In the genomic region with DNA sequence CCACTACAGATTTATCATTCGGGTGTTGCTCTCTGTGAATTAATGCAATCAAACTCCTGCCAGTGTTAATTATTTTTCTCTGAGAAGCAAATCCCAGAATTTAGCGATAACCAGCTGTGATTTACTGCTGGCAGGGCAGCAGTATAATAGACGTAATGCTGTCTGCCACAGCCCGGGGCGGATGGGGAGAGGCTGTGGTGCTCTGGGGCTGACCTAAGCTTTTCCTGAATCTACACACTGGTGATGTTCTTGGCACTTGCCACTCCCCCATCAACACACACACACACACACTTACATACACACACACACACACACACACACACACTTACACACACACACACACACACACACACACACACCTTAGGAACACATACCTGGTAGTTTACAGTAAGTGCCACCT, we compare ENCODE assay signal across 18 mouse cellular contexts.
DNase-seq lines count a peak whose midpoint lies in the region; ATAC-seq and TF ChIP-seq lines count a peak whose summit lies in the region.
"Had no signal": no experiment of that assay in that cellular context is flagged by ENCODE, and none has a peak within 500 bp of the region (broad histone marks: within the 10 kb centered on the region; RNA-seq: fewer than 3 reads in every experiment).

No protein-coding gene starts in this region.

- H3K27ac ChIP-seq in kidney, embryonic 14.5 days (ENCODE audit: low read depth, low read length): no peak overlapping the region
- H3K27ac ChIP-seq in kidney, adult 2 months (ENCODE audit: insufficient read depth, low read depth, low read length): no peak overlapping the region
- H3K27ac ChIP-seq in kidney, embryonic 16.5 days (ENCODE audit: low read length): no peak overlapping the region; the same call in 1 of the 2 replicates
- H3K27ac ChIP-seq in midbrain, embryonic 10.5 days (replicated peaks): no peak overlapping the region
- H3K27ac ChIP-seq: embryonic facial prominence, embryonic 10.5 days; embryonic facial prominence, embryonic 12.5 days; forebrain, embryonic 13.5 days; forebrain, embryonic 15.5 days had no signal

- no peaks in the 10 kb centered on the region for H3K27me3 ChIP-seq in kidney, embryonic 14.5 days (ENCODE audit: control insufficient read depth, insufficient read depth, low read length)
- no peaks in the 10 kb centered on the region for H3K27me3 ChIP-seq in kidney, adult 2 months (replicated peaks; ENCODE audit: control insufficient read depth, insufficient read depth, low read length)
- H3K27me3 ChIP-seq in kidney, embryonic 16.5 days (ENCODE audit: insufficient read depth, low read length): no peaks in the 10 kb centered on the region
- no peaks in the 10 kb centered on the region for H3K27me3 ChIP-seq in midbrain, embryonic 10.5 days (ENCODE audit: low read depth, poor library complexity, severe bottlenecking)
- H3K27me3 ChIP-seq: embryonic facial prominence, embryonic 12.5 days; forebrain, embryonic 13.5 days; forebrain, embryonic 15.5 days had no signal

- DNase-seq in kidney, adult 2 months: no peak
- DNase-seq in kidney, adult 8-10 months: no peak
- peak; percentile 29 for DNase-seq in brain, embryonic 14.5 days (ENCODE audit: low read depth)
- DNase-seq in midbrain, embryonic 10.5 days (ENCODE audit: low spot score): no peak
- DNase-seq: adrenal gland, adult 2 months; adrenal gland, postnatal 10 days; adrenal gland, postnatal 25 days; cerebellum, adult 11-12 months; cerebellum, adult 2 months; cerebellum, adult 9-10 months; cerebellum, postnatal 10 days; cerebellum, postnatal 25 days had no signal

- H3K9me3 ChIP-seq in kidney, embryonic 14.5 days (ENCODE audit: control insufficient read depth, low read length): no peaks in the 10 kb centered on the region
- 0 out of 2 replicates have a peak, but pooled peaks cover 3% of the 10 kb centered on the region for H3K9me3 ChIP-seq in kidney, embryonic 16.5 days (ENCODE audit: low read length)
- no peaks in the 10 kb centered on the region for H3K9me3 ChIP-seq in midbrain, embryonic 10.5 days (replicated peaks)
- H3K9me3 ChIP-seq: embryonic facial prominence, embryonic 10.5 days; embryonic facial prominence, embryonic 12.5 days; forebrain, embryonic 13.5 days; forebrain, embryonic 15.5 days had no signal

- no peak overlapping the region for H3K9ac ChIP-seq in kidney, embryonic 14.5 days (ENCODE audit: low read depth, low read length)
- H3K9ac ChIP-seq in kidney, embryonic 16.5 days (replicated peaks; ENCODE audit: low read length): no peak overlapping the region
- H3K9ac ChIP-seq: embryonic facial prominence, embryonic 12.5 days; forebrain, embryonic 13.5 days; forebrain, embryonic 15.5 days had no signal

- no peak for TF ChIP-seq CTCF in kidney, adult 2 months (conservative IDR thresholded peaks at IDR 0.05; ENCODE audit: insufficient read depth, insufficient read length, low read depth, low read length)
- TF ChIP-seq CTCF in brain, embryonic 14.5 days (IDR thresholded peaks at IDR 0.05; ENCODE audit: borderline replicate concordance, extremely low read depth, insufficient read depth, insufficient read length): no peak

- no peaks in the 10 kb centered on the region for H3K36me3 ChIP-seq in kidney, embryonic 14.5 days (ENCODE audit: control insufficient read depth, insufficient read depth, low read length)
- H3K36me3 ChIP-seq in kidney, adult 2 months (ENCODE audit: control insufficient read depth, insufficient read depth, low read length): no peaks in the 10 kb centered on the region
- no peaks in the 10 kb centered on the region for H3K36me3 ChIP-seq in kidney, embryonic 16.5 days (ENCODE audit: insufficient read depth, low read length)
- no peaks in the 10 kb centered on the region for H3K36me3 ChIP-seq in midbrain, embryonic 10.5 days
- H3K36me3 ChIP-seq: embryonic facial prominence, embryonic 10.5 days; embryonic facial prominence, embryonic 12.5 days; forebrain, embryonic 15.5 days had no signal

- no peak overlapping the region for H3K4me2 ChIP-seq in kidney, embryonic 14.5 days (replicated peaks; ENCODE audit: low read depth, low read length)
- no peak overlapping the region for H3K4me2 ChIP-seq in kidney, embryonic 16.5 days (replicated peaks; ENCODE audit: low read depth, low read length)
- H3K4me2 ChIP-seq: embryonic facial prominence, embryonic 12.5 days; forebrain, embryonic 13.5 days; forebrain, embryonic 15.5 days had no signal

- no peak for TF ChIP-seq POLR2A in kidney, adult 2 months (IDR thresholded peaks at IDR 0.05; ENCODE audit: low read depth, low read length)
- TF ChIP-seq POLR2A in brain, embryonic 14.5 days (IDR thresholded peaks at IDR 0.05; ENCODE audit: borderline replicate concordance, extremely low read depth, insufficient read depth, insufficient read length, poor library complexity, severe bottlenecking): no peak

- H3K4me1 ChIP-seq in kidney, embryonic 14.5 days (ENCODE audit: control insufficient read depth, insufficient read depth, low read length): no peaks in the 10 kb centered on the region
- peaks cover 10% of the 10 kb centered on the region; the same call in 1 of the 2 replicates for H3K4me1 ChIP-seq in kidney, adult 2 months (ENCODE audit: control insufficient read depth, insufficient read depth, low read length)
- 0 out of 2 replicates have a peak, but pooled peaks cover 5% of the 10 kb centered on the region for H3K4me1 ChIP-seq in kidney, embryonic 16.5 days (ENCODE audit: insufficient read depth, low read length)
- no peaks in the 10 kb centered on the region for H3K4me1 ChIP-seq in midbrain, embryonic 10.5 days
- H3K4me1 ChIP-seq: embryonic facial prominence, embryonic 10.5 days; embryonic facial prominence, embryonic 12.5 days; forebrain, embryonic 13.5 days; forebrain, embryonic 15.5 days had no signal

- 0 out of 2 replicates have a peak, but pooled peaks have one; percentile 39 for ATAC-seq in kidney, embryonic 14.5 days (ENCODE audit: low FRiP score, low TSS enrichment)
- 0 out of 2 replicates have a peak, but pooled peaks have one; percentile 59 for ATAC-seq in kidney, embryonic 16.5 days (ENCODE audit: low FRiP score, low TSS enrichment)
- ATAC-seq: forebrain, embryonic 13.5 days; forebrain, embryonic 15.5 days had no signal

- WGBS in kidney, embryonic 14.5 days: 38% methylated on average over 5 of the region's 5 CpGs
- WGBS in kidney, adult 2 months: 15% methylated on average over 5 of the region's 5 CpGs
- WGBS in kidney, embryonic 16.5 days: 26% methylated on average over 5 of the region's 5 CpGs
- 87% methylated on average over 5 of the region's 5 CpGs for WGBS in midbrain, embryonic 10.5 days

- H3K4me3 ChIP-seq in kidney, embryonic 14.5 days (ENCODE audit: low read length): no peak overlapping the region
- H3K4me3 ChIP-seq in kidney, adult 2 months (ENCODE audit: insufficient read depth, low read depth, low read length): no peak overlapping the region
- H3K4me3 ChIP-seq in kidney, embryonic 16.5 days (ENCODE audit: low read length): no peak overlapping the region
- H3K4me3 ChIP-seq in midbrain, embryonic 10.5 days: no peak overlapping the region
- H3K4me3 ChIP-seq: embryonic facial prominence, embryonic 10.5 days; embryonic facial prominence, embryonic 12.5 days; forebrain, embryonic 13.5 days; forebrain, embryonic 15.5 days had no signal
